In the genomic region with DNA sequence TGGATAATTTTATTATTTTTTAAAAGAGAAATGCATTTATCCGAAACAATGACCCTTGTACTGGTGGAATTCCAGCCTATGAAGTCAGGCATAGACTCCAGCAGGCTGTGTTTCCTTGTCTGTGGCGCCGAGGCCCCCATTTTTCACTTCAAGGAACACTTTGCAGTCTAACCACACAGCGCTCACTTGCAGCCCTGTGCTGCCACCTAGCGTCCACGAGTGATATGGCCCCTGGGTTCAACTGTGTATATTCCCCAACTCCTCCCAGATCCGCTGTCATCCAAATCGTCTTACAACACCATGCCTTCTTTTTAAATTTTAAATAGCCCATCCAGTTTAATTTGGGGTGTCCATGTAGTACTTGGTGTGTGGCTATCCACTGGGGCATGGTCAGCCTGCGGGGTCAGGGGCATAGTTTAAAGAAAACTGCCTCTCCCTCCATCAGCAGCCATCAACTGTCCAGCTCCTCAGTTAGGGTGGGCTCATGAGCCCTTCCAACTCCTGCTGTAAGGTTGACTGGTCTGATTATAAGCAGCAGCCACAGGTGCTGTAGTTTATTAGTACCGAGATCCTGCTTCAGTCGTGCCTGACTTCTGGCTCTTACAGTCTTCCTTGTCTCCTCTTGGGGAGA, we compare ENCODE assay signal across 8 mouse cellular contexts. TPM values are rescaled to one million over a fixed set of nuclear protein-coding genes. Genes with fewer than 3 reads are reported as not detected.
DNase-seq lines count a peak whose midpoint lies in the region; ATAC-seq and TF ChIP-seq lines count a peak whose summit lies in the region.

No protein-coding gene starts in this region.

- peak; percentile 66 for DNase-seq in 3134 (ENCODE audit: extremely low read depth, insufficient read length, low spot score)
- peak; percentile 85 for DNase-seq in adrenal gland, postnatal 25 days
- DNase-seq in heart, adult 2 months = peak; percentile 84 to 90
- DNase-seq in kidney, adult 2 months = peak; percentile 89
- DNase-seq in limb, embryonic 11.5 days (ENCODE audit: low spot score) = peak; percentile 95
- peak; percentile 77 for DNase-seq in spleen, adult 12 weeks (ENCODE audit: low spot score)

- intact Hi-C loops in heart, adult 2 months (cut with DNase I) = loop anchor here (1.0 to 10.0 kb wide), 5 partner anchors 59 to 531 kb away; partner anchors contain the start of gene Alkbh7

- TF ChIP-seq POLR2A in heart, adult 2 months (IDR thresholded peaks at IDR 0.05; ENCODE audit: insufficient read depth, low read depth, low read length) = no peak
- no peak for TF ChIP-seq POLR2A in kidney, adult 2 months (IDR thresholded peaks at IDR 0.05; ENCODE audit: low read depth, low read length)

- TF ChIP-seq EP300 in heart, adult 2 months (IDR thresholded peaks at IDR 0.05; ENCODE audit: insufficient read depth, low read depth, low read length) = peak; percentile 94

- no peaks in the 10 kb centered on the region for H3K79me2 ChIP-seq in heart, adult 2 months (replicated peaks; ENCODE audit: control insufficient read depth, insufficient read depth, low read length)

- no peaks in the 10 kb centered on the region for H3K27me3 ChIP-seq in embryonic facial prominence, embryonic 12.5 days
- no peaks in the 10 kb centered on the region for H3K27me3 ChIP-seq in heart, adult 2 months (ENCODE audit: control insufficient read depth, insufficient read depth, low read length)
- H3K27me3 ChIP-seq in kidney, adult 2 months (replicated peaks; ENCODE audit: control insufficient read depth, insufficient read depth, low read length) = no peaks in the 10 kb centered on the region
- H3K27me3 ChIP-seq in limb, embryonic 11.5 days (ENCODE audit: control insufficient read depth, insufficient read depth, low read length) = no peaks in the 10 kb centered on the region
- no peaks in the 10 kb centered on the region for H3K27me3 ChIP-seq in midbrain, embryonic 13.5 days

- TF ChIP-seq CTCF in heart, adult 2 months (IDR thresholded peaks at IDR 0.05) = peak; percentile 98; the same call in 1 of the 2 replicates
- TF ChIP-seq CTCF in kidney, adult 2 months (conservative IDR thresholded peaks at IDR 0.05; ENCODE audit: insufficient read depth, insufficient read length, low read depth, low read length) = peak; percentile 98

- no peak overlapping the region for H3K27ac ChIP-seq in embryonic facial prominence, embryonic 12.5 days
- H3K27ac ChIP-seq in heart, adult 2 months = no peak overlapping the region
- H3K27ac ChIP-seq in kidney, adult 2 months (ENCODE audit: insufficient read depth, low read depth, low read length) = no peak overlapping the region
- H3K27ac ChIP-seq in limb, embryonic 11.5 days (replicated peaks; ENCODE audit: low read depth, low read length) = no peak overlapping the region
- no peak overlapping the region for H3K27ac ChIP-seq in midbrain, embryonic 13.5 days

- H3K4me2 ChIP-seq in embryonic facial prominence, embryonic 12.5 days (replicated peaks) = no peak overlapping the region
- H3K4me2 ChIP-seq in limb, embryonic 11.5 days (ENCODE audit: low read depth, severe bottlenecking) = no peak overlapping the region
- H3K4me2 ChIP-seq in midbrain, embryonic 13.5 days (replicated peaks) = no peak overlapping the region

- H3K36me3 ChIP-seq in embryonic facial prominence, embryonic 12.5 days = no peaks in the 10 kb centered on the region
- no peaks in the 10 kb centered on the region for H3K36me3 ChIP-seq in heart, adult 2 months (ENCODE audit: control insufficient read depth, insufficient read depth, low read length)
- no peaks in the 10 kb centered on the region for H3K36me3 ChIP-seq in kidney, adult 2 months (ENCODE audit: control insufficient read depth, insufficient read depth, low read length)
- no peaks in the 10 kb centered on the region for H3K36me3 ChIP-seq in limb, embryonic 11.5 days (ENCODE audit: control insufficient read depth, insufficient read depth, low read length)
- H3K36me3 ChIP-seq in midbrain, embryonic 13.5 days = no peaks in the 10 kb centered on the region

- no peak overlapping the region for H3K9ac ChIP-seq in embryonic facial prominence, embryonic 12.5 days
- no peak overlapping the region for H3K9ac ChIP-seq in heart, adult 2 months (ENCODE audit: low read depth, low read length)
- no peak overlapping the region for H3K9ac ChIP-seq in limb, embryonic 11.5 days (ENCODE audit: low read length)
- H3K9ac ChIP-seq in midbrain, embryonic 13.5 days (replicated peaks) = no peak overlapping the region

- no peaks in the 10 kb centered on the region for H3K9me3 ChIP-seq in embryonic facial prominence, embryonic 12.5 days
- no peaks in the 10 kb centered on the region for H3K9me3 ChIP-seq in limb, embryonic 11.5 days (ENCODE audit: control insufficient read depth, low read length)
- H3K9me3 ChIP-seq in midbrain, embryonic 13.5 days = no peaks in the 10 kb centered on the region

- peak; percentile 83 for ATAC-seq in embryonic facial prominence, embryonic 12.5 days (ENCODE audit: insufficient number of reproducible peaks, insufficient read depth, low FRiP score, low TSS enrichment)
- peak; percentile 66 for ATAC-seq in limb, embryonic 11.5 days (ENCODE audit: insufficient number of reproducible peaks, low FRiP score, low TSS enrichment, low read depth)
- peak; percentile 87 for ATAC-seq in midbrain, embryonic 13.5 days

- WGBS in embryonic facial prominence, embryonic 12.5 days = 9% methylated on average over 11 of the region's 11 CpGs
- WGBS in heart, adult 2 months = 10% methylated on average over 11 of the region's 11 CpGs
- WGBS in kidney, adult 2 months = 9% methylated on average over 11 of the region's 11 CpGs
- WGBS in limb, embryonic 11.5 days = 15% methylated on average over 11 of the region's 11 CpGs
- 13% methylated on average over 11 of the region's 11 CpGs for WGBS in midbrain, embryonic 13.5 days

- H3K4me3 ChIP-seq in embryonic facial prominence, embryonic 12.5 days = no peak overlapping the region
- H3K4me3 ChIP-seq in heart, adult 2 months = no peak overlapping the region
- H3K4me3 ChIP-seq in kidney, adult 2 months (ENCODE audit: insufficient read depth, low read depth, low read length) = no peak overlapping the region
- no peak overlapping the region for H3K4me3 ChIP-seq in limb, embryonic 11.5 days (ENCODE audit: low read depth, low read length)
- no peak overlapping the region for H3K4me3 ChIP-seq in midbrain, embryonic 13.5 days (replicated peaks)

- H3K4me1 ChIP-seq in embryonic facial prominence, embryonic 12.5 days = no peaks in the 10 kb centered on the region
- H3K4me1 ChIP-seq in heart, adult 2 months (ENCODE audit: control insufficient read depth, insufficient read depth, low read length) = no peaks in the 10 kb centered on the region
- no peaks in the 10 kb centered on the region for H3K4me1 ChIP-seq in kidney, adult 2 months (ENCODE audit: control insufficient read depth, insufficient read depth, low read length)
- no peaks in the 10 kb centered on the region for H3K4me1 ChIP-seq in limb, embryonic 11.5 days (ENCODE audit: control insufficient read depth, insufficient read depth, low read length)
- no peaks in the 10 kb centered on the region for H3K4me1 ChIP-seq in midbrain, embryonic 13.5 days (replicated peaks)

RNA-seq across cellular contexts. Expression of gene Adgre1, which starts 22.7 kb away (rescaled TPM):
- 2.4 and 4.1 TPM in 2 replicates for total RNA-seq in adrenal gland, postnatal 25 days (2021)
- polyA plus RNA-seq in embryonic facial prominence, embryonic 12.5 days (2016; fragmentation: Nextera tagmentation; extraction: Ambion mirVana) = 3.4 and 3.8 TPM in 2 replicates
- total RNA-seq in heart, adult 2 months (2021) = 10 to 100 TPM in 1 of 2 experiments, 1 to 10 TPM in 1; 8.6 to 12.6 TPM
- 7.9 and 11.0 TPM in 2 replicates for polyA plus RNA-seq in heart, adult 2 months (2012; rRNA removed)
- 4.2 and 6.1 TPM in 2 replicates for polyA plus RNA-seq in kidney, adult 2 months (2012; rRNA removed)
- polyA plus RNA-seq in limb, embryonic 11.5 days (2014; fragmentation: Nextera tagmentation; extraction: Ambion mirVana) = 1.3 and 1.6 TPM in 2 replicates
- polyA plus RNA-seq in midbrain, embryonic 13.5 days (2015; fragmentation: Nextera tagmentation; extraction: Ambion mirVana) = 3.6 and 3.7 TPM in 2 replicates

RNA-seq across cellular contexts. Expression of gene Vav1, which starts 56.9 kb away (rescaled TPM):
- 1.1 and 1.7 TPM in 2 replicates for total RNA-seq in adrenal gland, postnatal 25 days (2021)
- 1.7 and 2.1 TPM in 2 replicates for polyA plus RNA-seq in embryonic facial prominence, embryonic 12.5 days (2016; fragmentation: Nextera tagmentation; extraction: Ambion mirVana)
- 1 to 10 TPM; 1.9 to 2.2 TPM for total RNA-seq in heart, adult 2 months (2021)
- polyA plus RNA-seq in heart, adult 2 months (2012; rRNA removed) = 1.8 and 2.0 TPM in 2 replicates
- polyA plus RNA-seq in kidney, adult 2 months (2012; rRNA removed) = 1.1 and 3.4 TPM in 2 replicates
- polyA plus RNA-seq in limb, embryonic 11.5 days (2014; fragmentation: Nextera tagmentation; extraction: Ambion mirVana) = 1.6 and 1.7 TPM in 2 replicates
- polyA plus RNA-seq in midbrain, embryonic 13.5 days (2015; fragmentation: Nextera tagmentation; extraction: Ambion mirVana) = 1.2 and 1.3 TPM in 2 replicates
